Mouse (Mus musculus) left cerebral cortex, adult 2 months (tissue): ENCODE results near the gene Elmo1. TPM values are rescaled to one million over a fixed set of nuclear protein-coding genes. Genes with fewer than 3 reads are reported as not detected.
A peak's percentile ranks its signal among the peaks of the same experiment; 100 is the strongest.

Experiments
- DNase-seq, 2 experiments: peaks; one replicate each; pipeline ENCODE4 v3.0.0; 2021 to 2022; ENCODE audit warnings: low spot score in 2 of 2, mixed read lengths in 1 of 2; ENCODE audit errors: extremely low spot score in 1 of 2
- H3K27ac ChIP-seq: fragments of 200-600 bp; 2 replicates; pipeline ENCODE4 v1.8.1; 2022
- H3K4me3 ChIP-seq: fragments of 200-600 bp; 2 replicates; pipeline ENCODE4 v1.8.1; 2022
- CTCF ChIP-seq: fragments of 200-600 bp; IDR thresholded peaks from 2 replicates; pipeline ENCODE4 v1.8.1; 2022; ENCODE audit warnings: antibody characterized with exemption, mild to moderate bottlenecking, moderate library complexity
- intact Hi-C: fragments of 180-260 bp; cut with DNase I; formaldehyde crosslinking; loops from one replicate; pipeline ENCODE4 v1.15.1; 2025
- total RNA-seq, 2 experiments: library from RNA; stranded (reverse); gene quantifications; 2 replicates each; pipeline ENCODE4 v1.2.3; 2021

Elmo1 gene
- total RNA-seq, 2 experiments from 2014 or later = 62.8 to 79.1 TPM

DNA sequence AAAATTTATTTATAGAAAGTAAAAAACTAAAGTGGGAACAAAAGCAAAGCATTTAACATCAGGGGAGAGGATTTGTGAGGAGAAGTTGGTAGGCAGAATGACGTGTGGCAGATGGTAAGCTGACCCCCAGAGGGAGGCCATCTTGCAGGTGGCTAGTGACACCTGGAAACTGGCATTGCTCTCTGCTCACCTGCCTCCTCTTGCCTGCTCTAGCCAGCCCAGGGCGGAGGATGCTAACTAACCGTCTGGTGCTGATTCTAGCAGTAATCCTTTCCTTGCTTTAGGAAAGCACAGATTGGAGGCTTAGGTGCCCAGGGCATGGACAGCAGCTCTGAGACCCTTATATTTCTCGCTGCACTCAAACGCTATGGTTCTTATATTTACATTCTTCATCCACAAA is 29.4 kb upstream of the Elmo1 start:
- Histone ChIP-seq H3K27ac (no peak overlapping the region), H3K4me3 (no peak overlapping the region)
- no peak for DNase-seq
- TF ChIP-seq CTCF = no peak
- intact Hi-C loops = no loop called here

- TF ChIP-seq CTCF = no peak
- H3K4me3 ChIP-seq = no peak overlapping the region
- H3K27ac ChIP-seq = no peak overlapping the region
- no peak for DNase-seq
- intact Hi-C loops = no loop called here
Measured at GRCm38 (mm10) chr13:20063331-20063730, 27.1 kb upstream of the Elmo1 start.

DNA sequence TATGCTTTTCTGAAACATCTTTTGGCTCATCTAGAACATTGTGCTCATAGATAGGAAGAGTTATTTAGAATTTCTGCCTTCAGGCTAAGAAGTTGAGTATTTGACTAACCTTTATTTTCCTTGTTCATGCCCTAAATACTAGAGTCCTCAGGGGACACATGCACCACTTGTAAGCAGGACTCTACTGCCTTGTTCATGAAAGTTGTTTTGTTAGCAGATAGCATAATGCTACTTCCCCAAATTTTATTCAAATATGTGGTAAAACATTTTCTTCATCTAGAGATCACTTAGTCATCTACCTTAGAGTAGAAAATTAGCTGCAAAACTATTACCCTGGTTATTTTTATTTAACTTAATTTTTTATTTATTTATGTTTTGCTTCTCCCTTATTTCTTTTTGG is 18.4 kb upstream of the Elmo1 start:
- no peak for TF ChIP-seq CTCF
- intact Hi-C loops = no loop called here
- DNase-seq = no peak

DNA sequence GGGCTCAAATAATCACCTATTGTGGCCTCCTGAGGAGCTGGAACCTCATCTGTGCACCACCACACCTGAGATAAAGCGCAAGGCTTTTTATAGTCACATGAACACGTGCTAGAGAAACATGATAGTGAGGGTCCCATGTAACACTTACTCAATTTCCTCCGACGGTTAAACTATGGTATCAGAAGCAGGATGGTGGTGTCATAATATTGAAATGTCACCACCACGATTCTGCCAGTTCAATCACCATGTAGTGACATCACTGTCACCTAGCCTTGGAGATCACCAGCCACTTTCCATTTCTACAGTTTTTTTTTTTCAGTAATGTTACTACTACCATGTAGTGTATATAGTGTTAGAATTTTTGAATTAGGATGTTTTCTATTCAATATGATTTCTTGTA is 17.4 kb upstream of the Elmo1 start:
- no peak for DNase-seq
- intact Hi-C loops = no loop called here
- no peak for TF ChIP-seq CTCF
- Histone ChIP-seq H3K27ac (no peak overlapping the region), H3K4me3 (no peak overlapping the region)

More for the DNA sequence above, 18.4 kb upstream of the Elmo1 start:
- Histone ChIP-seq H3K27ac (no peak overlapping the region), H3K4me3 (no peak overlapping the region)

GRCm38 (mm10) chr13:20076521-20076920 is 13.9 kb upstream of the Elmo1 start:
- no peak for TF ChIP-seq CTCF
- DNase-seq = no peak
- no peak overlapping the region for H3K4me3 ChIP-seq
- no peak overlapping the region for H3K27ac ChIP-seq
- intact Hi-C loops = no loop called here

DNA sequence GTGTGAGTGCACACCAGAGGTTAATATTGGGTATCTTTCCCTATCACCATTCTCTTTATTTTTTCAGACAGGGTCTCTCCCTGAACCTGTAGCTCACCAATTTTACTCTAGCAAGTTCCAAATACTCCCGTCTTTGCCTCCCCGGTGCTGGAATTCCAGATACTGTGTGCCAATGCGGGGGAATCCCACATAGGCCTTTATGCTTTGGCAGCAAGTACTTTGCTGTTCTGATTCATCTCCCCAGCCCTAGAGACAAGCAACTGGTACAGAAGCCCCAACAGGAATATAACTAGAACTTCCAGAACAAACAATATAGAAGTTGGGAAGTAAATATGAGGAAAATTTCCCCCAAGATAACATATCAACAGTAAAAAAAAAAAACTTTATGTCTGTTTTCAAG is 13.2 kb upstream of the Elmo1 start:
- no peak overlapping the region for H3K4me3 ChIP-seq
- H3K27ac ChIP-seq = no peak overlapping the region
- intact Hi-C loops = no loop called here
- DNase-seq = no peak
- no peak for TF ChIP-seq CTCF

GRCm38 (mm10) chr13:20090711-20091603 is 561 bp downstream of the Elmo1 start:
- Histone ChIP-seq H3K4me3 (peak overlapping the region; percentile 87), H3K27ac (peak overlapping the region; percentile 88)
- intact Hi-C loops = loop anchor here (1.0 to 5.0 kb wide), 6 partner anchors 39 to 201 kb away; no protein-coding TSS in a partner anchor
- peak; percentile 44 to 48 for DNase-seq
- TF ChIP-seq CTCF = no peak

DNA sequence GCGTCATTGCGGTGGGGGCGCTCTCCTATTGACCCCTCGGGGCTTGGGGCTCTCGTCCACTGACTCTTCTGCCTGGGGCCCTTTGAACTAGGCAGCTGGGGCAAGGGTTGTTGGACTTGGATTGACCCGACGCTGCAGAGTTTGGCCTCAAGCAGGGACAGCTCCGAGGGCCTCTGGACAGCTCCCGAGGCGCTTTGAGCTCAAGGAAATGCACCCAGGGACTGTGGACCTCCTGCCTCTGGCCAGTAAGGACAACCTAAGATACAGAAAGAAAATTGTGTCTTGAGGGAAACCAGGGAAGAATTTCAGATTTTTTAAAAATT is 1.2 kb downstream of the Elmo1 start:
- TF ChIP-seq CTCF = no peak
- peak overlapping the region; percentile 87 for H3K4me3 ChIP-seq
- H3K27ac ChIP-seq = no peak overlapping the region
- DNase-seq = no peak
- intact Hi-C loops = loop anchor here (2.0 to 5.0 kb wide), 5 partner anchors 39 to 201 kb away; no protein-coding TSS in a partner anchor

GRCm38 (mm10) chr13:20092301-20092700 is 1.9 kb downstream of the Elmo1 start:
- no peak for DNase-seq
- no peak for TF ChIP-seq CTCF
- Histone ChIP-seq H3K27ac (no peak overlapping the region), H3K4me3 (no peak overlapping the region)
- intact Hi-C loops = loop anchor here (5.0 kb wide), 4 partner anchors 40 to 200 kb away; no protein-coding TSS in a partner anchor

GRCm38 (mm10) chr13:20093307-20094045 is 3.1 kb downstream of the Elmo1 start:
- H3K27ac ChIP-seq = peak overlapping the region; percentile 25; the same call in 1 of the 2 replicates
- peak; percentile 13; the same call in 1 of the 2 replicates for TF ChIP-seq CTCF
- peak; percentile 13 to 27 for DNase-seq
- no peak overlapping the region for H3K4me3 ChIP-seq
- intact Hi-C loops = loop anchor here (5.0 kb wide), 4 partner anchors 41 to 199 kb away; no protein-coding TSS in a partner anchor

- intact Hi-C loops = loop anchor here (1.0 to 5.0 kb wide), 6 partner anchors 14 to 197 kb away; no protein-coding TSS in a partner anchor
- peak; percentile 20 to 41 for DNase-seq
- no peak overlapping the region for H3K27ac ChIP-seq
- TF ChIP-seq CTCF = no peak
- H3K4me3 ChIP-seq = no peak overlapping the region
Measured at GRCm38 (mm10) chr13:20094916-20095700, 4.7 kb downstream of the Elmo1 start.
